3 mouse cellular contexts compared by ENCODE assay signal in genomic region chr11:48875343-48875837, GRCm38 (mm10). TPM values are rescaled to one million over a fixed set of nuclear protein-coding genes. Genes with fewer than 3 reads are reported as not detected.
"Had no signal": no experiment of that assay in that cellular context is flagged by ENCODE, and none has a peak within 500 bp of the region (broad histone marks: within the 10 kb centered on the region; RNA-seq: fewer than 3 reads in every experiment).

No protein-coding gene starts in this region.

RNA-seq across cellular contexts. Expression of gene Irgm1, which starts 3.9 kb away (rescaled TPM):
- polyA plus RNA-seq: erythroblast, embryonic 14.5 days had no signal

RNA-seq across cellular contexts. Expression of gene Gm5431, which starts 26.6 kb away (rescaled TPM):
- polyA plus RNA-seq: erythroblast, embryonic 14.5 days; forebrain, embryonic 10.5 days; forebrain, embryonic 11.5 days had no signal

RNA-seq across cellular contexts. Expression of gene Trim7, which starts 49.5 kb away (rescaled TPM):
- polyA plus RNA-seq: erythroblast, embryonic 14.5 days had no signal
